ENCODE assay signal across 8 mouse cellular contexts in the genomic region with DNA sequence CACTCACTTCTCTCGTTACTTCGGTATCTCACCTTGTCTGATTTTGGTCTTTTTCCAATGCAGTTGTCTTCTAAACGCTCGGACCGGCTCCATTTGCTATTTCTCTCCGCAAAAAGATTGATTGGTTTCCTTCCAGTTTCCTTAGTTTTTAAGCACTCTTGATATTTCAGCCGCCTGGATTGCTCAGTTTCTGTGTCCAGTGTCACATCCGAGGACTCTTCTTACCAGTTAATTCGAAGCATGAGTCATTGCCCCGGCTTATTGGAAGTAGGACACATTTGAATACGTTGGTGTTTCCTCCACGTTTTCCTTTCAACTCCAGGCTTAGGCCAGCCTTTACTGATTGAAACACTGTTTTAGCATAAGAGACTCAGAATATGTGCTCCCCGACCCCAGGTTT. TPM values are rescaled to one million over a fixed set of nuclear protein-coding genes. Genes with fewer than 3 reads are reported as not detected.
DNase-seq lines count a peak whose midpoint lies in the region; ATAC-seq and TF ChIP-seq lines count a peak whose summit lies in the region.

No protein-coding gene starts in this region.

- no peaks in the 10 kb centered on the region for H3K9me3 ChIP-seq in kidney, postnatal 0 days (replicated peaks; ENCODE audit: low read length)
- H3K9me3 ChIP-seq in liver, postnatal 0 days (ENCODE audit: low read length): no peaks in the 10 kb centered on the region
- no peaks in the 10 kb centered on the region for H3K9me3 ChIP-seq in neural tube, embryonic 15.5 days (replicated peaks)

- H3K36me3 ChIP-seq in kidney, postnatal 0 days (ENCODE audit: insufficient read depth, low read length): no peaks in the 10 kb centered on the region
- H3K36me3 ChIP-seq in liver, postnatal 0 days (replicated peaks; ENCODE audit: insufficient read depth, low read length): no peaks in the 10 kb centered on the region
- no peaks in the 10 kb centered on the region for H3K36me3 ChIP-seq in neural tube, embryonic 15.5 days

- no peak for TF ChIP-seq CTCF in kidney, postnatal 0 days (IDR thresholded peaks at IDR 0.05; ENCODE audit: low read depth)
- no peak for TF ChIP-seq CTCF in liver, postnatal 0 days (IDR thresholded peaks at IDR 0.05; ENCODE audit: low read depth)

- WGBS in kidney, postnatal 0 days: 1% methylated on average over 13 of the region's 13 CpGs
- under 1% methylated on average over 13 of the region's 13 CpGs for WGBS in liver, postnatal 0 days (ENCODE audit: insufficient replicate concordance)
- 2% methylated on average over 13 of the region's 13 CpGs for WGBS in neural tube, embryonic 15.5 days

- H3K4me1 ChIP-seq in kidney, postnatal 0 days (replicated peaks; ENCODE audit: insufficient read depth, low read length): 0 out of 2 replicates have a peak, but pooled peaks cover 2% of the 10 kb centered on the region
- H3K4me1 ChIP-seq in liver, postnatal 0 days (ENCODE audit: insufficient read depth): peaks cover 10% of the 10 kb centered on the region; the same call in 1 of the 2 replicates
- H3K4me1 ChIP-seq in neural tube, embryonic 15.5 days: peaks cover 12% of the 10 kb centered on the region

- H3K27ac ChIP-seq in kidney, postnatal 0 days: peak overlapping the region; percentile 67
- H3K27ac ChIP-seq in liver, postnatal 0 days (ENCODE audit: low read depth): peak overlapping the region; percentile 82
- H3K27ac ChIP-seq in neural tube, embryonic 15.5 days (replicated peaks): peak overlapping the region; percentile 73; the same call in 1 of the 2 replicates

- no peaks in the 10 kb centered on the region for H3K27me3 ChIP-seq in kidney, postnatal 0 days (ENCODE audit: insufficient read depth, low read length)
- H3K27me3 ChIP-seq in liver, postnatal 0 days (ENCODE audit: insufficient read depth, low read length): no peaks in the 10 kb centered on the region
- H3K27me3 ChIP-seq in neural tube, embryonic 15.5 days (replicated peaks): no peaks in the 10 kb centered on the region

- DNase-seq in 3134 (ENCODE audit: extremely low read depth, insufficient read length, low spot score): peak; percentile 26
- peak; percentile 54 for DNase-seq in MN1 (ENCODE audit: low spot score)
- DNase-seq in cerebellum, postnatal 25 days: peak; percentile 12 to 30
- DNase-seq in heart, adult 9 months (ENCODE audit: low spot score in 2 of 2): peak; percentile 5 to 12
- DNase-seq in kidney, postnatal 0 days (ENCODE audit: low spot score): peak; percentile 43
- DNase-seq in liver, postnatal 0 days: peak; percentile 18
- DNase-seq in spleen, postnatal 4 days (ENCODE audit: low spot score in 2 of 2): no peak

- no peak for TF ChIP-seq EP300 in liver, postnatal 0 days (IDR thresholded peaks at IDR 0.05; ENCODE audit: low read depth)

- ATAC-seq in kidney, postnatal 0 days (replicated peaks; ENCODE audit: low FRiP score, low read depth): no peak; the same call in 1 of the 2 replicates
- ATAC-seq in liver, postnatal 0 days: peak; percentile 11; the same call in 1 of the 2 replicates
- peak; percentile 57 for ATAC-seq in neural tube, embryonic 15.5 days (ENCODE audit: low FRiP score)

- peak overlapping the region; percentile 72 for H3K9ac ChIP-seq in kidney, postnatal 0 days (ENCODE audit: low read depth, low read length)
- H3K9ac ChIP-seq in liver, postnatal 0 days (replicated peaks): peak overlapping the region; percentile 77
- peak overlapping the region; percentile 67 for H3K9ac ChIP-seq in neural tube, embryonic 15.5 days (replicated peaks)

- H3K4me2 ChIP-seq in kidney, postnatal 0 days (ENCODE audit: low read length): peak overlapping the region; percentile 63
- peak overlapping the region; percentile 80 for H3K4me2 ChIP-seq in liver, postnatal 0 days (ENCODE audit: low read depth, low read length)
- peak overlapping the region; percentile 74 for H3K4me2 ChIP-seq in neural tube, embryonic 15.5 days

- peak overlapping the region; percentile 65 for H3K4me3 ChIP-seq in kidney, postnatal 0 days (replicated peaks; ENCODE audit: low read depth, low read length)
- peak overlapping the region; percentile 70 for H3K4me3 ChIP-seq in liver, postnatal 0 days (ENCODE audit: low read depth, low read length)
- peak overlapping the region; percentile 51 for H3K4me3 ChIP-seq in neural tube, embryonic 15.5 days (replicated peaks)

RNA-seq across cellular contexts. Expression of a gene that starts 1.0 kb away (rescaled TPM):
- polyA plus RNA-seq in kidney, postnatal 0 days (2015; fragmentation: Nextera tagmentation; extraction: Ambion mirVana): 10.0 and 10.3 TPM in 2 replicates
- polyA plus RNA-seq in liver, postnatal 0 days (2015; fragmentation: Nextera tagmentation; extraction: Ambion mirVana): 3.7 and 4.0 TPM in 2 replicates
- polyA plus RNA-seq in neural tube, embryonic 15.5 days (2015; fragmentation: Nextera tagmentation; extraction: Ambion mirVana): 10.5 TPM in 2 replicates

Comparison
In these comparisons a context has a peak if more than half of its experiments do, and no peak if none do; other contexts are left out.
1. DNase-seq: peak in 3134 (single experiment), MN1 (single experiment), cerebellum, postnatal 25 days (2 of 2), heart, adult 9 months (2 of 2), kidney, postnatal 0 days (single experiment) and liver, postnatal 0 days (single experiment); none in spleen, postnatal 4 days (0 of 2).
2. Peak in every context shown above with its lines, with median percentiles within 50 percentile points of each other: H3K27ac ChIP-seq, H3K4me2 ChIP-seq, H3K4me3 ChIP-seq and H3K9ac ChIP-seq.